Mouse (Mus musculus) neural tube, embryonic 11.5 days (tissue): ENCODE data around the gene Ect2. TPM values are rescaled to one million over a fixed set of nuclear protein-coding genes. Genes with fewer than 3 reads are reported as not detected.

Source experiments
- polyA plus RNA-seq: library from polyadenylated mRNA; unstranded; fragments of >200 nt; fragmentation: Nextera tagmentation; extraction: Ambion mirVana; gene quantifications from 2 replicates; pipeline ENCODE4 v1.2.1, GENCODE M21; 2014

Ect2 gene
- polyA plus RNA-seq, 1 experiment from 2014 or later = 87.4 TPM

Other genes with a start within 250 kb of the Ect2 start
- gene Nceh1, start 29.1 kb upstream of the Ect2 start, polyA plus RNA-seq = 3.3 and 4.0 TPM in 2 replicates
- gene Tnfsf10, start 163.2 kb upstream of the Ect2 start, polyA plus RNA-seq = not detected in 2 replicates
- 0.11 and 0.12 TPM in 2 replicates for gene Ghsr, start 217.5 kb upstream of the Ect2 start, polyA plus RNA-seq